Mouse (Mus musculus): ENCODE results near the gene Cuta. TPM values are rescaled to one million over a fixed set of nuclear protein-coding genes. Genes with fewer than 3 reads are reported as not detected.

The Cuta gene
- polyA plus RNA-seq, 1 experiment from 2014 or later, result 149 TPM

DNA sequence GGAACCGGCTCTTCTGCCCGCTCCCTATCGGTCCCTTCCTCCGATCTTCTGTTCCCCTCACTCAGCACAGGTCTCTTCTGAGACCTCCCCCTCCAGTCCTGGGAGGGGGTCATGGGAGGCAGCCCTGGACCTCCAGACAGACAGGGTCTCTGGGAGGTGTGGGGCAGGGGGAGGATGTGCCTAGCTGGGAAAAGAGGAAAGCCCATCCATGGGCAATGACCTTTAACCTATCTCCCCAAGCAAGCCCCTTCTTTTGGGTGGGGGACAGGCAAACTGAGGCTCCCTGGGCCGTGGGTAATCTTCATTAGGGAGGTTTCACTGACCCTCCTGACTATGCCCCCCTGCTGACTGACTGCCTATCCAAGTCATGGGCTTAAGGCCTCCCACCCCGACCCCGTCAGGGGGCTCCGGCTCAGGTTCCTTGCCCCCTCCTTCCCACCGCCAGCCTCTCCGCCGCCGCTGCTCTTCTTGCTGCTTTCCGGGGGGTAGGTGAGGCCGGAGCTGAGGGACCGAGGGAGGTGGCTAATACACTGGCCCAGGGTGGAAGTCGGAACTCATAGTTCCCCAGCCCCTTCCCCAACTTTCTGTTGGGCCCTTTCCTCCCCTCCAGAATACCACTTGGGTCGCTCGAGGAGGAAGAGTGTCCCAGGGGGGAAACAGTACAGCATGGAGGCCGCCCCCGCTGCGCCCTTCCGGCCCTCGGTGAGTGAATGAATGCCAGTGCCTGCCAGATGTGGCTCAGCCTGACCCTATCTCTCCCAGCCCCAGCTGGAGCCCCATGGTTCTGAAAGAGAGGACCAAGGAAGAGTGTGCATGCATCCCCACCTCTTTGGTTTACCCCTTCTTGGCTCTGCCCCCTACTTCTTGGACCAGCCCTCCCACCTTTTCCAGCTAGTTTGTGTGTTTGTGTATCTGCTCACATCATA lies 12.8 kb upstream of the Cuta start:
- Histone ChIP-seq H3K4me3 (peak overlapping the region; percentile 41), H3K9me3 (replicated peaks) (no peaks in the 10 kb centered on the region), H3K9ac (peak overlapping the region; percentile 97), H3K4me1 (peaks cover 70% of the 10 kb centered on the region), H3K27ac (peak overlapping the region; percentile 95), H3K36me3 (peaks cover 27% of the 10 kb centered on the region), H3K4me2 (replicated peaks) (peak overlapping the region; percentile 99), H3K27me3 (no peaks in the 10 kb centered on the region)
- WGBS, result 3% methylated on average over 23 of the region's 23 CpGs
- ATAC-seq (ENCODE audit: low FRiP score), result peak; percentile 22

DNA sequence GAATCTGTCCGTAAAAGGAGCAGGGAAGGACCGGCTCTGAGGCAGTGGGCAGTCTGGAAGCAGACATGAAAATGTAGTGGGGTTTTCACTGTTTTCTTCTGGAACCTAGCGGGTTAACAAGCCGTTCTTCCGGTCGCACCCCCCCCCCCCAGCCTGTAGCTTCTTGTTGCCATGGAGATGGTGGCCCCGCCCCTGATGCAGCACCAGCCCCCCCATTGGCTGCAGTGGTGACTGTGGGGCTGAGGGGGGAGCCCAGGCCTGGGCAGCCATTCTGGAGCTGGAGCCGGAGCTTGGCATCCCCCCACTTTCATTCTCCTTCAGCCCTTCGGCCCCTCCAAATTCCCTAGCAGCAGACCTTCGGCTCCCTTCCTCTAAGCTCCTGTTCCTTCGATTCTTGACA lies 12.0 kb upstream of the Cuta start:
- under 1% methylated on average over 10 of the region's 11 CpGs for WGBS
- Histone ChIP-seq H3K9ac (peak overlapping the region; percentile 97), H3K4me2 (replicated peaks) (peak overlapping the region; percentile 99), H3K4me3 (peak overlapping the region; percentile 41), H3K27ac (peak overlapping the region; percentile 95), H3K27me3 (no peaks in the 10 kb centered on the region), H3K4me1 (peaks cover 78% of the 10 kb centered on the region), H3K9me3 (replicated peaks) (no peaks in the 10 kb centered on the region), H3K36me3 (peaks cover 19% of the 10 kb centered on the region)
- ATAC-seq (ENCODE audit: low FRiP score), result peak; percentile 64

DNA sequence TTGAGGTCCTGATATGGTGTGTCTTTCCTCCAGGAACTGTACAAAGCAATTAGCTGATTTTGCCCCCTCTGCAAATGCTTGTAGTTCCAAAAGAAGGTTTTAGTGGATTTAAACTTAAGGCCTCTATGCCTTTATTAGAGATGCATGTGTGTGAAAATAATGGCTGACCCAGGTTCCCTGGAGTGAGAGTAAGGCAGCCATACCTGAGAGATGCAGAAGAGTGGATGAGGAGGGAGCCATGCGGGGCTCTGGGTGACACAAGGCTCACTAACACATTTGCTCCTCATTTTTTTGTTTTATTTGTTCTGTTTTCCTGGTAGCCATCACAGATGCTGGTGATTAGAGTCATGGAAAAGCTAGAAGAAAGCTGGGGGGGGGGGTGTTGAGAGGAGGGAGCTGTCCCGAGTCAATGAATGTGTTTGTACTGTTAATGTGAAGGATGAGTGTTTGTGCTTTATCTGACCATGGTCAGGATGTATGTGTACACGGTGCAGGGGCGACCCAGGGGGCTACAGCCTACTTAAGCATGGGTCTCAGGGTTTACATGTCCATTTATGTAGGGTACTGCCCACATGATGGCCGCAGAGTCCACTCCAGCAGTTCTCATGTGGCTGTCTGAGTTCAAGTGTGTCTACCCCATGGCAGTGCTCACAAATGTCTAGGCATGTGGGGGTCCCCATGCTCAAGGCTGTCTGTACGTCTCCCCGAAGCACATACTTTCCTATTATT lies 11.4 kb upstream of the Cuta start:
- Histone ChIP-seq H3K9ac (peak overlapping the region; percentile 97), H3K27me3 (no peaks in the 10 kb centered on the region), H3K9me3 (replicated peaks) (no peaks in the 10 kb centered on the region), H3K36me3 (peaks cover 12% of the 10 kb centered on the region), H3K4me3 (peak overlapping the region; percentile 41), H3K27ac (peak overlapping the region; percentile 95), H3K4me2 (replicated peaks) (peak overlapping the region; percentile 99), H3K4me1 (peaks cover 85% of the 10 kb centered on the region)
- no peak for ATAC-seq (ENCODE audit: low FRiP score)
- WGBS, result 29% methylated on average over 7 of the region's 7 CpGs

DNA sequence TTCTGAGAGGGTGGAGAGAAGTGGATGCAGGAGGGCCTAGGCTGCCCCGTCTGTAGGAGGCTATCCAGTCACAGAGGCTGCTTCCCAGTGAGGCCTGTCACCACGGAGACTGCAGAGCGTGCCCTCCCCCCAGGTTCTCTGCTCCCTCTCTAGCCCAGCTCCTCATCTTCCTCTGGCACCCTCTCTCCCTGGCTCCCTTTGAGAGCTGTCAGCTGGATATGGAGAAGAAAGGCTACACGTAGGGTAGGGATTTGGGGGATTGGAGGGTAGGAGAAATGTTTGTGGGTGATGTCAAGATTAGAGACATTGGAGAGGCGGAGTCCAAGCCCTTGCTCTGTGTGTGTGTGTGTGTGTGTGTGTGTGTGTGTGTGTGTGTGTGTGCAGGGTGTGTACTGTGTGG lies 10.5 kb upstream of the Cuta start:
- Histone ChIP-seq H3K9me3 (replicated peaks) (no peaks in the 10 kb centered on the region), H3K4me1 (peaks cover 87% of the 10 kb centered on the region), H3K27ac (peak overlapping the region; percentile 95), H3K27me3 (no peaks in the 10 kb centered on the region), H3K4me3 (peak overlapping the region; percentile 87), H3K9ac (peak overlapping the region; percentile 97), H3K36me3 (peaks cover 4% of the 10 kb centered on the region), H3K4me2 (replicated peaks) (peak overlapping the region; percentile 99)
- WGBS, result 40% methylated on average over 5 of the region's 5 CpGs
- no peak for ATAC-seq (ENCODE audit: low FRiP score)

GRCm38 (mm10) chr17:26949051-26949577 lies 9.7 kb upstream of the Cuta start:
- peak overlapping the region; percentile 97 for H3K9ac ChIP-seq
- peak overlapping the region; percentile 87 for H3K4me3 ChIP-seq
- H3K4me2 ChIP-seq (replicated peaks), result peak overlapping the region; percentile 99
- no peak for ATAC-seq (ENCODE audit: low FRiP score)
- H3K4me1 ChIP-seq, result peaks cover 83% of the 10 kb centered on the region
- peak overlapping the region; percentile 95 for H3K27ac ChIP-seq
- no peaks in the 10 kb centered on the region for H3K27me3 ChIP-seq
- 10% methylated on average over 11 of the region's 14 CpGs for WGBS
- H3K36me3 ChIP-seq, result no peaks in the 10 kb centered on the region
- no peaks in the 10 kb centered on the region for H3K9me3 ChIP-seq (replicated peaks)

- Histone ChIP-seq H3K9me3 (replicated peaks) (no peaks in the 10 kb centered on the region), H3K4me2 (replicated peaks) (peak overlapping the region; percentile 99), H3K27ac (peak overlapping the region; percentile 95), H3K4me1 (peaks cover 76% of the 10 kb centered on the region), H3K27me3 (no peaks in the 10 kb centered on the region), H3K4me3 (peak overlapping the region; percentile 87), H3K9ac (peak overlapping the region; percentile 97), H3K36me3 (no peaks in the 10 kb centered on the region)
- ATAC-seq (ENCODE audit: low FRiP score), result no peak
- WGBS, result 0% methylated on average over 36 of the region's 87 CpGs
These were observed 9.1 kb upstream of the Cuta start for GRCm38 (mm10) chr17:26948316-26949050.

GRCm38 (mm10) chr17:26947231-26948100 lies 8.1 kb upstream of the Cuta start:
- Histone ChIP-seq H3K4me1 (peaks cover 72% of the 10 kb centered on the region), H3K36me3 (no peaks in the 10 kb centered on the region), H3K4me3 (peak overlapping the region; percentile 39), H3K27ac (peak overlapping the region; percentile 81), H3K4me2 (replicated peaks) (peak overlapping the region; percentile 82), H3K9ac (peak overlapping the region; percentile 73), H3K9me3 (replicated peaks) (no peaks in the 10 kb centered on the region), H3K27me3 (no peaks in the 10 kb centered on the region)
- no peak for ATAC-seq (ENCODE audit: low FRiP score)
- WGBS, result 26% methylated on average over 12 of the region's 12 CpGs

- peak overlapping the region; percentile 81 for H3K27ac ChIP-seq
- peak overlapping the region; percentile 73 for H3K9ac ChIP-seq
- WGBS, result under 1% methylated on average over 33 of the region's 37 CpGs
- peak; percentile 17 for ATAC-seq (ENCODE audit: low FRiP score)
- no peaks in the 10 kb centered on the region for H3K36me3 ChIP-seq
- H3K9me3 ChIP-seq (replicated peaks), result no peaks in the 10 kb centered on the region
- peaks cover 72% of the 10 kb centered on the region for H3K4me1 ChIP-seq
- no peaks in the 10 kb centered on the region for H3K27me3 ChIP-seq
- H3K4me2 ChIP-seq (replicated peaks), result peak overlapping the region; percentile 82
- H3K4me3 ChIP-seq, result peak overlapping the region; percentile 39
These were observed 7.2 kb upstream of the Cuta start for GRCm38 (mm10) chr17:26946567-26946966.

GRCm38 (mm10) chr17:26945824-26946495 lies 6.6 kb upstream of the Cuta start:
- no peak for ATAC-seq (ENCODE audit: low FRiP score)
- peak overlapping the region; percentile 82 for H3K4me2 ChIP-seq (replicated peaks)
- H3K9ac ChIP-seq, result peak overlapping the region; percentile 73
- H3K27ac ChIP-seq, result peak overlapping the region; percentile 81
- H3K4me1 ChIP-seq, result peaks cover 72% of the 10 kb centered on the region
- no peaks in the 10 kb centered on the region for H3K9me3 ChIP-seq (replicated peaks)
- H3K4me3 ChIP-seq, result peak overlapping the region; percentile 39
- H3K36me3 ChIP-seq, result no peaks in the 10 kb centered on the region
- 20% methylated on average over 13 of the region's 13 CpGs for WGBS
- no peaks in the 10 kb centered on the region for H3K27me3 ChIP-seq

GRCm38 (mm10) chr17:26941841-26942570 lies 2.6 kb upstream of the Cuta start:
- Histone ChIP-seq H3K27ac (peak overlapping the region; percentile 98), H3K9me3 (replicated peaks) (no peaks in the 10 kb centered on the region), H3K9ac (peak overlapping the region; percentile 88), H3K4me3 (peak overlapping the region; percentile 56), H3K4me2 (replicated peaks) (peak overlapping the region; percentile 82), H3K36me3 (0 out of 2 replicates have a peak, but pooled peaks cover 3% of the 10 kb centered on the region), H3K4me1 (peaks cover 63% of the 10 kb centered on the region), H3K27me3 (no peaks in the 10 kb centered on the region)
- 2% methylated on average over 4 of the region's 4 CpGs for WGBS
- no peak for ATAC-seq (ENCODE audit: low FRiP score)
